Mouse (Mus musculus): ENCODE measurements around the gene Spop.

Gene Spop

DNA sequence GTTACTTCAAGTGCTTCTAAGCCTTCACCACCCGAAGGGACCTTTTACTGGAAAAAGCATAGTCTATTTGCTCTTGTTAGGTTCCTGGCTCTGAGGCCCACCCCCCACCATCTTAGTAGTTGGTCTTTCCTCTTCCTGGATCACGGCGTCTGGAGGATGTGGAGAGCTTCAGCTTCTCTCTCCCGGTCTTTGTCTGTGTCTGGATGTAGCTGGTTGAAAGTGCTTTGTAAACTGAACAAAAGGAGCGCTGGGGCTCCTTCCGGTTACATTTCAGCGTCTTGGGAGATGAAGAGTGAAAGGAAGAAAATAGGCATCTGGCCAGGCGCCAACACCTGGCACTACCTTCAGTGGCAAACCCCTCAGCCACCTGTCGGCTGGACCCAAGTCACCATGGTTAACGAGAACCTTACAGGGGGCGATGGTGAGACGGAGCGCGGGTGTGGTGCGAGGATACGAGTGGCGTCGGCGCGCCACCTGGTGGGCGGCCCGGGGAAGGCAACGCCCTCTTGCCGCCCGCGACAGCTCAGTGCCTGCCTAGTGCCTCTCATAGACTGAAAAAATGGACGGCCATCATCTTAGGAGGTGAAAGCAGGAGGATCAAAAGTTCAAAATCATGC, 106.7 kb downstream of the Spop start:
- peak; percentile 90 for DNase-seq (ENCODE audit: low spot score)

DNA sequence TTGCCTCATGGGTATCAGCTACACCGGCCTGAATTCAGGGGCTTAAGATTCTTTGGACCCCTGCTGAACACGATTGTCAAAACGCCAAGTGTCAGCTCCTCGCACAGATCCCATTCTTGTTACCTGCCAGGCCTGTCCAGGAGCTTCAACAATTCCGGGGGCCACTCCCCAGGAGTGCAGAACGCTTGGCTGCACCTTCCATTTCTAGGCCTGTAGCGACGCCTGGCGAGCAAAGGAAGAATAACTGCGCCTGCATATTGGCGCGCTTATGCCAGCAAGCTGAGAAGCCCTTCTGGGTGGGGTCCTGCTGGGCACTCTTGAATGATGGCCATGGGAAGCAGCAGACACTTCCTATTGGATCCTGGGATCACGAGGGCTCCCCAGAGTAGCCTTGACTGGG, 107.7 kb downstream of the Spop start:
- DNase-seq (ENCODE audit: low spot score) = peak; percentile 70

DNA sequence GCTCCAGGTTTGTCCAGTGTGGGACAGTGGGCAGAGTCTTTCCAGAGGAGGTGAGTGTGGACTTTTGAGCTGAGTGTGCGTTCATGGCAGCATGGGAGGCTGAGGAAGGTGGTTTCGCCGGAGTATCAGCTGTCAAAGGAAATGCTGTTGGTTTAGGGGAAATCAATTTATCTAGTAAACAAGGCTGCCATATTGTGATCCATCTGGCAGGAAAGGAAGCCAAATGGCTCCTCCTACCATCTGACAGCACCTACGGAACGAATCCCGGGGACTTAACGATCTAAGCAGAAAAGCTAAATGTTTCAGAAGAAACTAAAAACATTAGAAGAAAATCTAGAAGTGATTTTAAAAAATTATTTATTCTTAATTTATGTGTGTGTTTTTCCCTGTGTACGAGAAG, 113.4 kb downstream of the Spop start:
- no peak for DNase-seq (ENCODE audit: low spot score)

- no peak for DNase-seq (ENCODE audit: low spot score)
These were observed 114.4 kb downstream of the Spop start for GRCm38 (mm10) chr11:95528231-95528630.

GRCm38 (mm10) chr11:95532353-95533072, 118.6 kb downstream of the Spop start:
- no peak for DNase-seq (ENCODE audit: low spot score)

GRCm38 (mm10) chr11:95533484-95534160, 119.7 kb downstream of the Spop start:
- peak; percentile 98 for DNase-seq (ENCODE audit: low spot score)

DNA sequence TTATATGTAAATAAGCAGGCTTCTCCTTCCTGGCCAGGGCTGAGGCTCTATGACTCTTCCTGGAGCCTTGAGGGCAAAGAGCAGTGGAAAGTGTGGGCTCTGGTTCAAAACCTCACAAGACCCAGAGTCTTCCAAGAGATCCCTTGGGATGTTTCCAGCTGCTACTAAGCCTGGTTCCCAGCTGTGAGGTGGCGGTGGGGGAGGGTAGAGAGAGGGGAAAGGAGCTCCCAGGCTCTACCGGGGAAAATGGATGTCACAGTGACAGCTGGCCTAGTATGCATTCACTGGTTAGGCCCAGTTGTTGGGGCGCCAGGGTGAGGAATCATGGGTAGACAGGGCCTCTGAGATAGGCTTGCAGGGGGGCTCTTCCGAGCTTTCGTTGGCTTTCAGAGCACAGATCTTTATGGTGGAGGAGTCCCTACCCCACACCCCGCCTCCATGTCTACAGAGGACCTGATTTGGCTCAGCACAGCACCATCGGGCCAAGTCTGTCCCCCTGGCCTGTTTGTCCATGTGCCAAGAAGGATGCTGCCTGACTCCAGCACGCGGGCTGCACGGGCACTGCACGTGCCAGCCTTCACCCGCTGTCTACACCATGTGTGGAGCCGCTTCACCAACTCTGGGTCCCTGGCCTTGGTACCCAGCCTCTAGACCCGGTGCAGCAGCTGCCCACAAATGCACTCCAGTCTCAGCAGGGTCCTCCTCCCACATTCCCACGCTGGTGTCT, 124.7 kb downstream of the Spop start:
- no peak for DNase-seq (ENCODE audit: low spot score)

- no peak for DNase-seq (ENCODE audit: low spot score)
These were observed 126.9 kb downstream of the Spop start for GRCm38 (mm10) chr11:95540637-95541385.

All from urinary bladder, postnatal 25 days (tissue).